Mouse (Mus musculus): Measurements from ENCODE around the gene Dtymk.

DNA sequence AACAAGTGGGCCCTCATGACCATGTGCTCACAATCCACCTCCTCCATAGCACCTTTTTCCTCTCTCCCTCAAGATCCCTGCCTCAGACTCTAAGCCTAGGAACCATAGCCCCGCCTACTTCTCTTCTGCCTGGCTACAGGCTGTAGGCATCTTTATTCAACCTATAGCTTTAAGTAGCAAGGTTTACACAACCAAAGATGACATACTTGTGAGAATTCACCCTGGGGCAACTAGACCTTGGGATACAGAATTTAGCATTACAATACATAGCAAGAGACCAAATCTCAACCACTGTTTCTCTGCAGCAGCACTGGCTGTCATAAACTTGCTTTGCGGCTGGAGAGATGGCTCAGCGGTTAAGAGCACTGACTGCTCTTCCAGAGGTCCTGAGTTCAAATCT, 8.3 kb upstream of the Dtymk start:
- TF ChIP-seq MAFK (IDR thresholded peaks at IDR 0.05; ENCODE audit: insufficient read depth, low read depth, low read length) (no peak), ZC3H11A (IDR thresholded peaks at IDR 0.05; ENCODE audit: borderline replicate concordance, low read depth, low read length) (no peak)
